In genomic region chr17:85342471-85342870, GRCm38 (mm10) we compare ENCODE assay signal across 20 mouse cellular contexts.
DNase-seq lines count a peak whose midpoint lies in the region; ATAC-seq lines count a peak whose summit lies in the region.
"Had no signal": no experiment of that assay in that cellular context is flagged by ENCODE, and none has a peak within 500 bp of the region (broad histone marks: within the 10 kb centered on the region; RNA-seq: fewer than 3 reads in every experiment).

No protein-coding gene starts in this region.

- DNase-seq in cerebellum, adult 8-10 months: peak; percentile 26
- DNase-seq in adipocyte (ENCODE audit: low spot score): peak; percentile 5
- peak; percentile 41 for DNase-seq in cerebellum, adult 9-10 months
- peak; percentile 41 to 54 for DNase-seq in cerebellum, postnatal 25 days
- DNase-seq in urinary bladder, adult 2 months (ENCODE audit: low spot score): no peak
- DNase-seq: adrenal gland, adult 8-10 months; adrenal gland, postnatal 25 days; forebrain, postnatal 0 days; gastrocnemius, adult 2 months; gastrocnemius, postnatal 14 days; heart, adult 18-20 months; heart, postnatal 10 days; heart, postnatal 36 days; kidney, adult 11 months; kidney, adult 8-10 months had no signal

- no peak for ATAC-seq in cerebellum, adult (ENCODE audit: insufficient number of reproducible peaks, low FRiP score, low TSS enrichment)
- ATAC-seq: CD4-positive, CD25-positive, alpha-beta regulatory T cell, adult 4 months; forebrain, embryonic 13.5 days; forebrain, postnatal 0 days; hindbrain, postnatal 0 days; inflammation-experienced regulatory T-cells, adult 6 months had no signal
